Mouse (Mus musculus) heart, adult 2 months (tissue): ENCODE measurements around the gene Ptger1.

Experiments
- CTCF ChIP-seq: fragments of 200-600 bp; IDR thresholded peaks from 2 replicates; pipeline ENCODE4 v1.8.1; 2022; ENCODE audit warnings: antibody characterized with exemption, mild to moderate bottlenecking, moderate library complexity
- EP300 ChIP-seq: fragments of 200-500 bp; IDR thresholded peaks from 2 replicates; pipeline ENCODE4 v1.6.1; 2011; ENCODE audit warnings: low read depth, low read length, control low read depth; ENCODE audit not compliant: insufficient read depth
- POLR2A ChIP-seq: fragments of 200-500 bp; IDR thresholded peaks from 2 replicates; pipeline ENCODE4 v1.6.1; 2011; ENCODE audit warnings: mild to moderate bottlenecking, low read depth, low read length, control low read depth; ENCODE audit not compliant: insufficient read depth

GRCm38 (mm10) chr8:83639649-83640048 lies 26.8 kb upstream of the Ptger1 start:
- TF ChIP-seq EP300: no peak
- TF ChIP-seq CTCF: no peak
- TF ChIP-seq POLR2A: no peak
